Mouse (Mus musculus) lung, embryonic 16.5 days (tissue): ENCODE data around the gene Ddias. TPM values are rescaled to one million over a fixed set of nuclear protein-coding genes. Genes with fewer than 3 reads are reported as not detected.

Experiments used
- ATAC-seq: fragments of 200-750 bp; cut with Nextera tagmentation; 2 replicates; pipeline ENCODE4 v1.8.0; 2017; ENCODE audit warnings: low read depth, mild to moderate bottlenecking, moderate library complexity
- H3K27ac ChIP-seq: fragments of 300-500 bp; sonication (generic); 2 replicates; pipeline ENCODE4 v1.5.1; 2014; ENCODE audit warnings: mild to moderate bottlenecking, control low read depth, low read length
- H3K27me3 ChIP-seq: fragments of 300-500 bp; sonication (generic); 2 replicates; pipeline ENCODE4 v1.6.1; 2014; ENCODE audit warnings: low read depth, low read length, mixed read lengths; ENCODE audit not compliant: control insufficient read depth, insufficient read depth
- H3K36me3 ChIP-seq: fragments of 300-500 bp; sonication (generic); 2 replicates; pipeline ENCODE4 v1.6.1; 2014; ENCODE audit warnings: low read length; ENCODE audit not compliant: control insufficient read depth, insufficient read depth
- H3K4me1 ChIP-seq: fragments of 300-500 bp; sonication (generic); replicated peaks from 2 replicates; pipeline ENCODE4 v1.6.1; 2014; ENCODE audit warnings: low read length, mixed read lengths; ENCODE audit not compliant: control insufficient read depth, insufficient read depth
- H3K4me2 ChIP-seq: fragments of 300-500 bp; sonication (generic); 2 replicates; pipeline ENCODE4 v1.6.1; 2014; ENCODE audit warnings: low read depth, low read length, control low read depth
- H3K4me3 ChIP-seq: fragments of 300-500 bp; sonication (generic); 2 replicates; pipeline ENCODE4 v1.5.1; 2014; ENCODE audit warnings: mild to moderate bottlenecking, low read length, control low read depth
- H3K9ac ChIP-seq: fragments of 300-500 bp; sonication (generic); 2 replicates; pipeline ENCODE4 v1.6.1; 2014; ENCODE audit warnings: low read length, control low read depth
- H3K9me3 ChIP-seq: fragments of 300-500 bp; sonication (generic); 2 replicates; pipeline ENCODE4 v1.6.1; 2016; ENCODE audit warnings: low read length; ENCODE audit not compliant: control insufficient read depth
- WGBS: fragments of 180-500 bp; shearing (Covaris S2); extraction: QIAGEN DNeasy Blood & Tissue Kit; methylation state at CpG from one replicate; pipeline ENCODE4 v1.1.7; 2014; 5-methylcytosine and 5-hydroxymethylcytosine counted together
- polyA plus RNA-seq: library from polyadenylated mRNA; unstranded; fragments of >200 nt; fragmentation: Nextera tagmentation; extraction: Ambion mirVana; gene quantifications from 2 replicates; pipeline ENCODE4 v1.2.1, GENCODE M21; 2015

Ddias gene
- polyA plus RNA-seq, 1 experiment from 2014 or later = 15.1 TPM

DNA sequence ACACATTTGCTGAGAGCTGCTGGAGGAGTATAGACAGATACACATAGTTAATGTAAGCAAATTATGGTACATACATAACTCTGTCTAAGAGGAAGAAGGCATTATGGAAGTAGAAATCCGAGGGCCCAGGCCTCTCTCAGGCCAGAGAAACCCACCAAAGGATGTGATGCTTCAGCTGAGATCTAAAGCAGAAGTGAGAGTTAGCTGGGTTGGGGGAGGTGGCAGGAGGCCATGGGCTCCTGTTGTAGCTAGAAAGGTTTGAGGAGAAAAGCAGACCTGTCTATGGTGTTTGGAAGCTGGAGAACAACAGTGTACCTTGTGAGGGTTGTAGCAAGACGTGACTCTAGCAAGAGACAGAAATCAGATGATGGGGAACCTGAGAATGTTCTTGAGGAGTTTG lies 56.8 kb downstream of the Ddias start:
- H3K36me3 ChIP-seq = no peaks in the 10 kb centered on the region
- H3K4me3 ChIP-seq = no peak overlapping the region
- no peak overlapping the region for H3K27ac ChIP-seq
- H3K9ac ChIP-seq = no peak overlapping the region
- H3K27me3 ChIP-seq = no peaks in the 10 kb centered on the region
- no peaks in the 10 kb centered on the region for H3K9me3 ChIP-seq
- WGBS = 66% methylated on average over 2 of the region's 2 CpGs
- ATAC-seq = no peak
- H3K4me2 ChIP-seq = no peak overlapping the region
- H3K4me1 ChIP-seq = peaks cover 3% of the 10 kb centered on the region; the same call in 1 of the 2 replicates

DNA sequence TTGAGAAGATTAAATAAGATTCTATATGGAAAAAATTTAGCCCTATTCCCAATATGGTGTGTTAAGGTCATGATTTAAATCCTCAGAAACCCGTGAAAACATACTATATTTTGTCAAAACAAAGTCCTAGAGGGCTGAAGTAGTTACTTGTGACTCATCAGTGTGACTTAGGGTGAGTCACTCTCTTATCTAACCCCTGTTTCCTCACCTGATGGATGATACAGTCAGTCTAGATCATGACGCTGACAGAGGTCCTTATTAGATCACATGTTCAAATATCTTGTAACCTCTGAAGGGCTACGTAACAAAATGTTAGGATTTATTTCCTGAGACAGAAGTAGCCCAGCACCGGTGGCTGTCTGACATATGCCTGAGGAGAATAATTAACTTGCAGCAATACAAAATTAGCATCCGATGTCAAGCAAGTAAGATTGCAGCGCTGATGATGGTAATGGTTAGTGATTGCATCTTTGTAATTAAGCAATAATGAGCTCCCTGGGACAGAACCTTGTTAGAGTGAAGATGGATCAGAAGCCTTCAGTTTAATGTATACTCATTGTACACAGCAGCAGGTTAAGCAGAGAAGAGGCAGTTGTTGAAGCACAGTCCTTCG lies 62.3 kb downstream of the Ddias start:
- no peak for ATAC-seq
- Histone ChIP-seq H3K4me3 (no peak overlapping the region), H3K9me3 (no peaks in the 10 kb centered on the region), H3K27ac (no peak overlapping the region), H3K27me3 (no peaks in the 10 kb centered on the region), H3K4me1 (no peaks in the 10 kb centered on the region), H3K36me3 (no peaks in the 10 kb centered on the region), H3K9ac (no peak overlapping the region), H3K4me2 (no peak overlapping the region)
- 70% methylated on average over 7 of the region's 7 CpGs for WGBS

Other genes with a start within 250 kb of the Ddias start
- gene Ankrd42, start 237.1 kb downstream of the Ddias start, polyA plus RNA-seq = 8.4 and 9.2 TPM in 2 replicates
- gene Pcf11, start 204.3 kb downstream of the Ddias start, polyA plus RNA-seq = 17.4 and 17.7 TPM in 2 replicates
- 5.0 and 5.6 TPM in 2 replicates for gene Rab30, start 132.6 kb downstream of the Ddias start, polyA plus RNA-seq
- gene Prcp, start 223 bp upstream of the Ddias start, polyA plus RNA-seq = 42.5 and 43.1 TPM in 2 replicates
- gene Fam181b, start 205.6 kb upstream of the Ddias start, polyA plus RNA-seq = 6.4 and 6.8 TPM in 2 replicates